In genomic region chr1:128098309-128098708, GRCm38 (mm10) we compare ENCODE assay signal across 15 mouse cellular contexts.
"Had no signal": no experiment of that assay in that cellular context is flagged by ENCODE, and none has a peak within 500 bp of the region (broad histone marks: within the 10 kb centered on the region; RNA-seq: fewer than 3 reads in every experiment).

No protein-coding gene starts in this region.

- DNase-seq: retina, postnatal 1 day; right cerebral cortex, adult 18-20 months; right cerebral cortex, postnatal 14 days; right cerebral cortex, postnatal 25 days; right cerebral cortex, postnatal 4 days; spleen, adult 18-20 months; thymus, adult 18-20 months; thymus, adult 2 months; thymus, postnatal 14 days; thymus, postnatal 36 days; thymus, postnatal 4 days had no signal

- H3K9ac ChIP-seq: neural tube, embryonic 13.5 days; neural tube, embryonic 15.5 days; stomach, embryonic 15.5 days had no signal

- H3K27me3 ChIP-seq: neural tube, embryonic 13.5 days; neural tube, embryonic 15.5 days; stomach, embryonic 15.5 days had no signal

- H3K4me1 ChIP-seq: stomach, embryonic 15.5 days had no signal

- H3K36me3 ChIP-seq: neural tube, embryonic 13.5 days; neural tube, embryonic 15.5 days; stomach, embryonic 15.5 days had no signal

- H3K27ac ChIP-seq: neural tube, embryonic 13.5 days; neural tube, embryonic 15.5 days; stomach, embryonic 15.5 days; stomach, postnatal 0 days had no signal

- H3K9me3 ChIP-seq: neural tube, embryonic 13.5 days; neural tube, embryonic 15.5 days; stomach, embryonic 15.5 days had no signal

- H3K4me3 ChIP-seq: neural tube, embryonic 13.5 days; neural tube, embryonic 15.5 days; stomach, embryonic 15.5 days had no signal
